Mouse (Mus musculus) embryonic facial prominence, embryonic 12.5 days (tissue): ENCODE measurements at regions not wholly inside any gene's neighbourhood (a gene's known extent, or its start where the extent isn't known, plus 50 kb on each side); places are given as distances from the start of the nearest gene placed in this dataset.

Experiments
- ATAC-seq: fragments of 200-750 bp; cut with Nextera tagmentation; 2 replicates; pipeline ENCODE4 v1.8.0; 2017; ENCODE audit not compliant: insufficient number of reproducible peaks, insufficient read depth, low FRiP score, low TSS enrichment
- H3K27ac ChIP-seq: fragments of 300-500 bp; sonication (generic); 2 replicates; pipeline ENCODE4 v1.5.1; 2016; ENCODE audit warnings: mild to moderate bottlenecking
- H3K27me3 ChIP-seq: fragments of 300-500 bp; sonication (generic); 2 replicates; pipeline ENCODE4 v1.6.1; 2016; ENCODE audit warnings: mild to moderate bottlenecking, moderate library complexity
- H3K36me3 ChIP-seq: fragments of 300-500 bp; sonication (generic); 2 replicates; pipeline ENCODE4 v1.6.1; 2016; ENCODE audit warnings: mild to moderate bottlenecking
- H3K4me1 ChIP-seq: fragments of 300-500 bp; sonication (generic); 2 replicates; pipeline ENCODE4 v1.6.1; 2016
- H3K4me2 ChIP-seq: fragments of 300-500 bp; sonication (generic); replicated peaks from 2 replicates; pipeline ENCODE4 v1.6.1; 2016; ENCODE audit warnings: mild to moderate bottlenecking, moderate library complexity
- H3K4me3 ChIP-seq: fragments of 300-500 bp; sonication (generic); 2 replicates; pipeline ENCODE4 v1.5.1; 2016; ENCODE audit warnings: mild to moderate bottlenecking
- H3K9ac ChIP-seq: fragments of 300-500 bp; sonication (generic); 2 replicates; pipeline ENCODE4 v1.6.1; 2016; ENCODE audit warnings: mild to moderate bottlenecking, moderate library complexity
- H3K9me3 ChIP-seq: fragments of 300-500 bp; sonication (generic); 2 replicates; pipeline ENCODE4 v1.6.1; 2016; ENCODE audit warnings: mild to moderate bottlenecking, moderate library complexity
- WGBS: fragments of 180-500 bp; shearing (Covaris S2); methylation state at CpG from one replicate; pipeline ENCODE4 v1.1.7; 2016; 5-methylcytosine and 5-hydroxymethylcytosine counted together

- ATAC-seq = peak; percentile 85
- Histone ChIP-seq H3K9ac (no peak overlapping the region), H3K27ac (peak overlapping the region; percentile 8), H3K4me3 (no peak overlapping the region), H3K9me3 (no peaks in the 10 kb centered on the region), H3K27me3 (no peaks in the 10 kb centered on the region), H3K4me2 (no peak overlapping the region), H3K36me3 (no peaks in the 10 kb centered on the region), H3K4me1 (no peaks in the 10 kb centered on the region)
- WGBS = 26% methylated on average over 9 of the region's 9 CpGs
These were observed 379.4 kb downstream of the Dmrt2 start for GRCm38 (mm10) chr19:26051478-26052215.

- no peaks in the 10 kb centered on the region for H3K27me3 ChIP-seq
- no peak overlapping the region for H3K9ac ChIP-seq
- H3K4me1 ChIP-seq = no peaks in the 10 kb centered on the region
- WGBS = 76% methylated on average over 2 of the region's 2 CpGs
- H3K4me2 ChIP-seq = no peak overlapping the region
- H3K27ac ChIP-seq = no peak overlapping the region
- no peak overlapping the region for H3K4me3 ChIP-seq
- no peaks in the 10 kb centered on the region for H3K36me3 ChIP-seq
- H3K9me3 ChIP-seq = no peaks in the 10 kb centered on the region
- ATAC-seq = no peak
These were observed 387.5 kb downstream of the Dmrt2 start for GRCm38 (mm10) chr19:26059668-26060067.

- Histone ChIP-seq H3K9ac (no peak overlapping the region), H3K4me1 (no peaks in the 10 kb centered on the region; the same call in 1 of the 2 replicates), H3K36me3 (no peaks in the 10 kb centered on the region), H3K4me2 (no peak overlapping the region), H3K27me3 (no peaks in the 10 kb centered on the region), H3K9me3 (no peaks in the 10 kb centered on the region), H3K27ac (no peak overlapping the region), H3K4me3 (no peak overlapping the region)
- WGBS = 71% methylated on average over 2 of the region's 2 CpGs
- no peak for ATAC-seq
These were observed 396.3 kb downstream of the Dmrt2 start for GRCm38 (mm10) chr19:26068553-26068952.

GRCm38 (mm10) chr19:26069908-26070307 lies 397.7 kb downstream of the Dmrt2 start:
- H3K9me3 ChIP-seq = no peaks in the 10 kb centered on the region
- no peak overlapping the region for H3K4me3 ChIP-seq
- no peaks in the 10 kb centered on the region for H3K36me3 ChIP-seq
- no peak for ATAC-seq
- no peak overlapping the region for H3K4me2 ChIP-seq
- H3K27me3 ChIP-seq = no peaks in the 10 kb centered on the region
- H3K4me1 ChIP-seq = no peaks in the 10 kb centered on the region; the same call in 1 of the 2 replicates
- WGBS = 89% methylated on average over 3 of the region's 3 CpGs
- H3K9ac ChIP-seq = no peak overlapping the region
- H3K27ac ChIP-seq = no peak overlapping the region

GRCm38 (mm10) chr19:26088318-26088717 lies 416.1 kb downstream of the Dmrt2 start:
- H3K36me3 ChIP-seq = no peaks in the 10 kb centered on the region
- no peaks in the 10 kb centered on the region for H3K27me3 ChIP-seq
- ATAC-seq = no peak
- no peak overlapping the region for H3K27ac ChIP-seq
- no peaks in the 10 kb centered on the region for H3K4me1 ChIP-seq
- no peak overlapping the region for H3K4me2 ChIP-seq
- H3K9me3 ChIP-seq = no peaks in the 10 kb centered on the region
- WGBS = 90% methylated on average over 3 of the region's 3 CpGs
- no peak overlapping the region for H3K4me3 ChIP-seq
- no peak overlapping the region for H3K9ac ChIP-seq

GRCm38 (mm10) chr19:26091386-26091785 lies 419.2 kb downstream of the Dmrt2 start:
- Histone ChIP-seq H3K4me1 (no peaks in the 10 kb centered on the region), H3K9ac (no peak overlapping the region), H3K27me3 (no peaks in the 10 kb centered on the region), H3K27ac (no peak overlapping the region), H3K36me3 (no peaks in the 10 kb centered on the region), H3K9me3 (no peaks in the 10 kb centered on the region), H3K4me3 (no peak overlapping the region), H3K4me2 (no peak overlapping the region)
- WGBS = 71% methylated on average over 8 of the region's 8 CpGs
- ATAC-seq = no peak

- Histone ChIP-seq H3K9me3 (no peaks in the 10 kb centered on the region), H3K9ac (no peak overlapping the region), H3K36me3 (no peaks in the 10 kb centered on the region), H3K27ac (no peak overlapping the region), H3K27me3 (no peaks in the 10 kb centered on the region), H3K4me3 (no peak overlapping the region), H3K4me2 (no peak overlapping the region), H3K4me1 (no peaks in the 10 kb centered on the region)
- WGBS = 82% methylated on average over 1 of the region's 1 CpGs
- ATAC-seq = no peak
These were observed 421.6 kb downstream of the Dmrt2 start for GRCm38 (mm10) chr19:26093844-26094243.

- Histone ChIP-seq H3K9me3 (no peaks in the 10 kb centered on the region), H3K4me1 (no peaks in the 10 kb centered on the region), H3K9ac (no peak overlapping the region), H3K36me3 (no peaks in the 10 kb centered on the region), H3K27ac (no peak overlapping the region), H3K4me2 (no peak overlapping the region), H3K4me3 (no peak overlapping the region), H3K27me3 (no peaks in the 10 kb centered on the region)
- 84% methylated on average over 6 of the region's 6 CpGs for WGBS
- no peak for ATAC-seq
These were observed 442.1 kb downstream of the Dmrt2 start for GRCm38 (mm10) chr19:26114326-26114725.

GRCm38 (mm10) chr19:26128423-26128822 lies 456.2 kb downstream of the Dmrt2 start:
- Histone ChIP-seq H3K9me3 (no peaks in the 10 kb centered on the region), H3K9ac (no peak overlapping the region), H3K4me2 (no peak overlapping the region), H3K36me3 (no peaks in the 10 kb centered on the region), H3K4me1 (no peaks in the 10 kb centered on the region), H3K27me3 (no peaks in the 10 kb centered on the region), H3K27ac (no peak overlapping the region), H3K4me3 (no peak overlapping the region)
- ATAC-seq = no peak
- 78% methylated on average over 2 of the region's 2 CpGs for WGBS

- no peaks in the 10 kb centered on the region for H3K36me3 ChIP-seq
- H3K9me3 ChIP-seq = no peaks in the 10 kb centered on the region
- no peak overlapping the region for H3K9ac ChIP-seq
- no peak overlapping the region for H3K27ac ChIP-seq
- no peak overlapping the region for H3K4me2 ChIP-seq
- WGBS = 82% methylated on average over 4 of the region's 4 CpGs
- no peak for ATAC-seq
- H3K4me3 ChIP-seq = no peak overlapping the region
- no peaks in the 10 kb centered on the region for H3K4me1 ChIP-seq
- H3K27me3 ChIP-seq = no peaks in the 10 kb centered on the region
These were observed 462.2 kb downstream of the Dmrt2 start for GRCm38 (mm10) chr19:26134385-26134784.

GRCm38 (mm10) chr19:26135398-26136104 lies 463.3 kb downstream of the Dmrt2 start:
- H3K4me1 ChIP-seq = no peaks in the 10 kb centered on the region
- no peaks in the 10 kb centered on the region for H3K27me3 ChIP-seq
- 35% methylated on average over 2 of the region's 2 CpGs for WGBS
- H3K9me3 ChIP-seq = no peaks in the 10 kb centered on the region
- no peak overlapping the region for H3K4me3 ChIP-seq
- H3K27ac ChIP-seq = no peak overlapping the region
- H3K9ac ChIP-seq = no peak overlapping the region
- no peak overlapping the region for H3K4me2 ChIP-seq
- no peaks in the 10 kb centered on the region for H3K36me3 ChIP-seq
- ATAC-seq = peak; percentile 35; the same call in 1 of the 2 replicates

GRCm38 (mm10) chr19:26140647-26141046 lies 464.2 kb upstream of the Smarca2 start:
- H3K27ac ChIP-seq = no peak overlapping the region
- 73% methylated on average over 2 of the region's 2 CpGs for WGBS
- no peaks in the 10 kb centered on the region for H3K9me3 ChIP-seq
- no peak overlapping the region for H3K4me2 ChIP-seq
- no peak for ATAC-seq
- H3K4me3 ChIP-seq = no peak overlapping the region
- no peaks in the 10 kb centered on the region for H3K4me1 ChIP-seq
- no peaks in the 10 kb centered on the region for H3K27me3 ChIP-seq
- H3K36me3 ChIP-seq = no peaks in the 10 kb centered on the region
- no peak overlapping the region for H3K9ac ChIP-seq
